ENCODE assay signal across 8 mouse cellular contexts in genomic region chrX:139216991-139217593, GRCm38 (mm10). TPM values are rescaled to one million over a fixed set of nuclear protein-coding genes. Genes with fewer than 3 reads are reported as not detected.
DNase-seq lines count a peak whose midpoint lies in the region; ATAC-seq and TF ChIP-seq lines count a peak whose summit lies in the region.

No protein-coding gene starts in this region.

- peak; percentile 24 for DNase-seq in urinary bladder, postnatal 14 days (ENCODE audit: low spot score)
- no peak for DNase-seq in urinary bladder, adult 2 months (ENCODE audit: low spot score)
- DNase-seq in embryo, embryonic 9.5 days (ENCODE audit: extremely low spot score): peak; percentile 66
- DNase-seq in kidney, postnatal 0 days (ENCODE audit: low spot score): peak; percentile 74
- peak; percentile 70 for DNase-seq in testis, postnatal 10 days (ENCODE audit: low spot score)

- H3K4me1 ChIP-seq in heart, embryonic 13.5 days: peaks cover 35% of the 10 kb centered on the region
- H3K4me1 ChIP-seq in kidney, postnatal 0 days (replicated peaks; ENCODE audit: insufficient read depth, low read length): no peaks in the 10 kb centered on the region
- no peaks in the 10 kb centered on the region for H3K4me1 ChIP-seq in limb, embryonic 15.5 days
- H3K4me1 ChIP-seq in midbrain, embryonic 16.5 days (ENCODE audit: control insufficient read depth, insufficient read depth, low read length): no peaks in the 10 kb centered on the region

- ATAC-seq in heart, embryonic 13.5 days (ENCODE audit: extremely low read depth, insufficient number of reproducible peaks, low FRiP score, low TSS enrichment): no peak; the same call in 1 of the 2 replicates
- ATAC-seq in kidney, postnatal 0 days (replicated peaks; ENCODE audit: low FRiP score, low read depth): peak; percentile 82
- ATAC-seq in limb, embryonic 15.5 days (ENCODE audit: insufficient number of reproducible peaks, low FRiP score, low TSS enrichment, low read depth): peak; percentile 76
- peak; percentile 95 for ATAC-seq in midbrain, embryonic 16.5 days

- H3K9me3 ChIP-seq in heart, embryonic 13.5 days: no peaks in the 10 kb centered on the region
- no peaks in the 10 kb centered on the region for H3K9me3 ChIP-seq in kidney, postnatal 0 days (replicated peaks; ENCODE audit: low read length)
- H3K9me3 ChIP-seq in limb, embryonic 15.5 days: no peaks in the 10 kb centered on the region
- no peaks in the 10 kb centered on the region for H3K9me3 ChIP-seq in midbrain, embryonic 16.5 days (replicated peaks; ENCODE audit: control insufficient read depth, low read length, poor library complexity, severe bottlenecking)

- H3K9ac ChIP-seq in heart, embryonic 13.5 days: peak overlapping the region; percentile 77
- no peak overlapping the region for H3K9ac ChIP-seq in kidney, postnatal 0 days (ENCODE audit: low read depth, low read length)
- no peak overlapping the region for H3K9ac ChIP-seq in limb, embryonic 15.5 days
- peak overlapping the region; percentile 38 for H3K9ac ChIP-seq in midbrain, embryonic 16.5 days (ENCODE audit: low read depth, low read length)

- peak overlapping the region; percentile 68 for H3K27ac ChIP-seq in heart, embryonic 13.5 days (replicated peaks)
- H3K27ac ChIP-seq in kidney, postnatal 0 days: no peak overlapping the region
- H3K27ac ChIP-seq in limb, embryonic 15.5 days: peak overlapping the region; percentile 44; the same call in 1 of the 2 replicates
- no peak overlapping the region for H3K27ac ChIP-seq in midbrain, embryonic 16.5 days (ENCODE audit: low read length)

- H3K27me3 ChIP-seq in heart, embryonic 13.5 days (replicated peaks): no peaks in the 10 kb centered on the region
- H3K27me3 ChIP-seq in kidney, postnatal 0 days (ENCODE audit: insufficient read depth, low read length): no peaks in the 10 kb centered on the region
- no peaks in the 10 kb centered on the region for H3K27me3 ChIP-seq in limb, embryonic 15.5 days
- no peaks in the 10 kb centered on the region for H3K27me3 ChIP-seq in midbrain, embryonic 16.5 days (ENCODE audit: control insufficient read depth, insufficient read depth, low read depth, low read length)

- no peak for TF ChIP-seq CTCF in kidney, postnatal 0 days (IDR thresholded peaks at IDR 0.05; ENCODE audit: low read depth)

- H3K36me3 ChIP-seq in heart, embryonic 13.5 days: no peaks in the 10 kb centered on the region
- H3K36me3 ChIP-seq in kidney, postnatal 0 days (ENCODE audit: insufficient read depth, low read length): no peaks in the 10 kb centered on the region
- H3K36me3 ChIP-seq in limb, embryonic 15.5 days: no peaks in the 10 kb centered on the region
- no peaks in the 10 kb centered on the region for H3K36me3 ChIP-seq in midbrain, embryonic 16.5 days (ENCODE audit: control insufficient read depth, insufficient read depth, low read length)

- peak overlapping the region; percentile 56 for H3K4me3 ChIP-seq in heart, embryonic 13.5 days
- peak overlapping the region; percentile 33 for H3K4me3 ChIP-seq in kidney, postnatal 0 days (replicated peaks; ENCODE audit: low read depth, low read length)
- H3K4me3 ChIP-seq in limb, embryonic 15.5 days: peak overlapping the region; percentile 38
- H3K4me3 ChIP-seq in midbrain, embryonic 16.5 days (ENCODE audit: low read depth, low read length): peak overlapping the region; percentile 43

- 11% methylated on average over 22 of the region's 22 CpGs for WGBS in heart, embryonic 13.5 days
- 23% methylated on average over 22 of the region's 22 CpGs for WGBS in kidney, postnatal 0 days
- 22% methylated on average over 22 of the region's 22 CpGs for WGBS in limb, embryonic 15.5 days
- WGBS in midbrain, embryonic 16.5 days: 19% methylated on average over 22 of the region's 22 CpGs

- H3K4me2 ChIP-seq in heart, embryonic 13.5 days: peak overlapping the region; percentile 64
- peak overlapping the region; percentile 59 for H3K4me2 ChIP-seq in kidney, postnatal 0 days (ENCODE audit: low read length)
- peak overlapping the region; percentile 39 for H3K4me2 ChIP-seq in limb, embryonic 15.5 days
- H3K4me2 ChIP-seq in midbrain, embryonic 16.5 days (ENCODE audit: low read length): peak overlapping the region; percentile 58

RNA-seq across cellular contexts. Expression of gene Mum1l1, which starts 7.2 kb away (rescaled TPM):
- polyA plus RNA-seq in urinary bladder, adult 2 months (2012; rRNA removed): 5.6 and 5.7 TPM in 2 replicates
- 36.0 and 37.6 TPM in 2 replicates for polyA plus RNA-seq in heart, embryonic 13.5 days (2015; fragmentation: Nextera tagmentation; extraction: Ambion mirVana)
- 6.8 and 8.1 TPM in 2 replicates for polyA plus RNA-seq in kidney, postnatal 0 days (2015; fragmentation: Nextera tagmentation; extraction: Ambion mirVana)
- 34.8 and 36.5 TPM in 2 replicates for polyA plus RNA-seq in limb, embryonic 15.5 days (2015; fragmentation: Nextera tagmentation; extraction: Ambion mirVana)
- polyA plus RNA-seq in midbrain, embryonic 16.5 days (2015; fragmentation: Nextera tagmentation; extraction: Ambion mirVana): 9.7 and 10.4 TPM in 2 replicates

RNA-seq across cellular contexts. Expression of gene 4933428M09Rik, which starts 38.1 kb away (rescaled TPM):
- polyA plus RNA-seq in urinary bladder, adult 2 months (2012; rRNA removed): not detected in 2 replicates
- not detected in 2 replicates for polyA plus RNA-seq in heart, embryonic 13.5 days (2015; fragmentation: Nextera tagmentation; extraction: Ambion mirVana)
- not detected in 2 replicates for polyA plus RNA-seq in kidney, postnatal 0 days (2015; fragmentation: Nextera tagmentation; extraction: Ambion mirVana)
- not detected in 2 replicates for polyA plus RNA-seq in limb, embryonic 15.5 days (2015; fragmentation: Nextera tagmentation; extraction: Ambion mirVana)
- polyA plus RNA-seq in midbrain, embryonic 16.5 days (2015; fragmentation: Nextera tagmentation; extraction: Ambion mirVana): not detected in 2 replicates

Comparison
In these comparisons a context has a peak if more than half of its experiments do, and no peak if none do; other contexts are left out.
1. H3K27ac ChIP-seq: peak in heart, embryonic 13.5 days (single experiment) and limb, embryonic 15.5 days (single experiment); none in kidney, postnatal 0 days (single experiment) and midbrain, embryonic 16.5 days (single experiment).
2. H3K9ac ChIP-seq: peak in heart, embryonic 13.5 days (single experiment) and midbrain, embryonic 16.5 days (single experiment); none in kidney, postnatal 0 days (single experiment) and limb, embryonic 15.5 days (single experiment).
3. Peak in every context shown above with its lines, with median percentiles within 50 percentile points of each other: H3K4me2 ChIP-seq and H3K4me3 ChIP-seq.